Mouse (Mus musculus) liver, embryonic 13.5 days (tissue): ENCODE data around the gene Kcnq5. TPM values are rescaled to one million over a fixed set of nuclear protein-coding genes. Genes with fewer than 3 reads are reported as not detected.

Experiments used
- ATAC-seq: fragments of 200-750 bp; cut with Nextera tagmentation; 2 replicates; pipeline ENCODE4 v1.8.0; 2017; ENCODE audit warnings: low read depth, mild to moderate bottlenecking, moderate number of reproducible peaks, moderate library complexity
- DNase-seq: peaks from one replicate; pipeline ENCODE4 v3.0.0; 2022
- H3K27ac ChIP-seq: fragments of 300-500 bp; sonication (generic); 2 replicates; pipeline ENCODE4 v1.5.1; 2015; ENCODE audit warnings: moderate library complexity, mild to moderate bottlenecking, inconsistent platforms
- H3K27me3 ChIP-seq: fragments of 300-500 bp; sonication (generic); 2 replicates; pipeline ENCODE4 v1.6.1; 2015; ENCODE audit warnings: mild to moderate bottlenecking, inconsistent platforms
- H3K36me3 ChIP-seq: fragments of 300-500 bp; sonication (generic); 2 replicates; pipeline ENCODE4 v1.6.1; 2015; ENCODE audit warnings: mild to moderate bottlenecking, inconsistent platforms
- H3K4me1 ChIP-seq: fragments of 300-500 bp; sonication (generic); replicated peaks from 2 replicates; pipeline ENCODE4 v1.6.1; 2015; ENCODE audit warnings: inconsistent platforms
- H3K4me2 ChIP-seq: fragments of 300-500 bp; sonication (generic); 2 replicates; pipeline ENCODE4 v1.6.1; 2015; ENCODE audit warnings: inconsistent platforms, mild to moderate bottlenecking, moderate library complexity
- H3K4me3 ChIP-seq: fragments of 300-500 bp; sonication (generic); replicated peaks from 2 replicates; pipeline ENCODE4 v1.5.1; 2015; ENCODE audit warnings: mild to moderate bottlenecking, inconsistent platforms
- H3K9ac ChIP-seq: fragments of 300-500 bp; sonication (generic); 2 replicates; pipeline ENCODE4 v1.6.1; 2015; ENCODE audit warnings: mild to moderate bottlenecking, inconsistent platforms
- H3K9me3 ChIP-seq: fragments of 300-500 bp; sonication (generic); replicated peaks from 2 replicates; pipeline ENCODE4 v1.6.1; 2016; ENCODE audit warnings: inconsistent platforms
- WGBS: fragments of 180-500 bp; shearing (Covaris S2); methylation state at CpG from one replicate; pipeline ENCODE4 v1.1.7; 2015; ENCODE audit not compliant: insufficient replicate concordance; 5-methylcytosine and 5-hydroxymethylcytosine counted together
- polyA plus RNA-seq: library from polyadenylated mRNA; unstranded; fragments of >200 nt; fragmentation: Nextera tagmentation; extraction: Ambion mirVana; gene quantifications from 2 replicates; pipeline ENCODE4 v1.2.1, GENCODE M21; 2015

The Kcnq5 gene
- polyA plus RNA-seq = 0.21 and 0.29 TPM in 2 replicates

DNA sequence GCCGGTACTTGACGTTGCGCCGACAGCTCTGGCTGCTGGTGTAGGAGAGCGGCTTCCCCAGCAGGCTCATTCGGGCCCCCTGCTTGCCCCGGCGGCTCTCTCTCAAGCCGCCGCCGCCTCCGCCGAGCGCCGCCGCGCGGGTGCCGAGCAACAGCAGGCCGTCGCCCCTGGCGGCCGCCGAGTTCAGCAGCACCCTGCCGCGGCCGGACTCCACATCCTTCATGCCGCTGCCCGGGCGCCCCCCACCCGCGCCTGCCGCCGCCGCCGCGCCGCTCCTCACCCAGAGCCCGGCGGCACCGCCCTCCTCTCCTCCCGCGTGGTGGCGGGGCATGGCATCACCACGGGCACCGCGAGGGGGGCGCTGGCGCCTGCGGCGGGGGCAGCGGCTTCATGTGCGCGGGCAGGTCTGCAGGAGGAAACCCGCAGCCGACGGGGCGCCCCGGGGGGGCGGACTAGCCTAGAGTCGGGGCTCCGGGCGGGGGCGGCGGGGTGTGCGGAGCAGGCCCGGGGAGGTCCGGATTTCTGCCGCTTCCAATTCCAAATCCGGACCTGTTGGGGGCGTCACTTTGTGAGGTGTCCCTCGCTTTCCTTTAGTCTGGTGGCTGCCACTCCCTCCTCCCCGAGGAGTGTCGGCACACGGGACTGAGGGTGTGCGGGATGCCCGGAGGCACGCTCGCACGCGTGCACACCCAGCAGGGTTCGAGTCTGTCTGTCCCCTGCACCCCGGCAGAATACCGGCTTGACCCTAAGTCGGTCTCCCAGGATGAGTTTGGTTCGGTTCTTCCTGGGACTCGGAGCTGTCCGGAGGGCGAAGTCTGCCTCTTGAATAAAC, at the start of gene Kcnq5:
Kcnq5 (minus strand) TSS at position 692 of the 832 bp plus-strand sequence.
- DNase-seq = no peak
- no peaks in the 10 kb centered on the region for H3K9me3 ChIP-seq
- no peak within 1 kb of the TSS for H3K27ac ChIP-seq
- peaks cover 45% of the 10 kb centered on the region for H3K27me3 ChIP-seq
- H3K4me3 ChIP-seq = peak within 1 kb of the TSS; percentile 58
- peak; percentile 55 for ATAC-seq
- 1% methylated on average over 76 of the region's 89 CpGs for WGBS
- H3K9ac ChIP-seq = peak within 1 kb of the TSS; percentile 26
- H3K4me1 ChIP-seq = peaks cover 26% of the 10 kb centered on the region
- peak within 1 kb of the TSS; percentile 79 for H3K4me2 ChIP-seq
- no peaks in the 10 kb centered on the region for H3K36me3 ChIP-seq

- Histone ChIP-seq H3K27me3 (no peaks in the 10 kb centered on the region), H3K27ac (no peak overlapping the region), H3K4me2 (no peak overlapping the region), H3K4me3 (no peak overlapping the region), H3K9me3 (no peaks in the 10 kb centered on the region), H3K4me1 (no peaks in the 10 kb centered on the region), H3K36me3 (no peaks in the 10 kb centered on the region), H3K9ac (no peak overlapping the region)
- ATAC-seq = no peak
- DNase-seq = no peak
Measured at GRCm38 (mm10) chr1:21979755-21980154, 18.0 kb upstream of the Kcnq5 start.

GRCm38 (mm10) chr1:21979292-21979691, 17.6 kb upstream of the Kcnq5 start:
- Histone ChIP-seq H3K27me3 (no peaks in the 10 kb centered on the region), H3K4me1 (no peaks in the 10 kb centered on the region), H3K27ac (no peak overlapping the region), H3K4me3 (no peak overlapping the region), H3K9ac (no peak overlapping the region), H3K4me2 (no peak overlapping the region), H3K36me3 (no peaks in the 10 kb centered on the region), H3K9me3 (no peaks in the 10 kb centered on the region)
- ATAC-seq = no peak
- WGBS = 49% methylated on average over 1 of the region's 1 CpGs
- no peak for DNase-seq

GRCm38 (mm10) chr1:21974040-21974439, 12.3 kb upstream of the Kcnq5 start:
- H3K4me3 ChIP-seq = no peak overlapping the region
- WGBS = 58% methylated on average over 3 of the region's 3 CpGs
- ATAC-seq = no peak
- H3K27me3 ChIP-seq = no peaks in the 10 kb centered on the region
- H3K4me2 ChIP-seq = no peak overlapping the region
- H3K9me3 ChIP-seq = no peaks in the 10 kb centered on the region
- H3K27ac ChIP-seq = no peak overlapping the region
- no peak overlapping the region for H3K9ac ChIP-seq
- H3K4me1 ChIP-seq = no peaks in the 10 kb centered on the region
- no peak for DNase-seq
- H3K36me3 ChIP-seq = no peaks in the 10 kb centered on the region

DNA sequence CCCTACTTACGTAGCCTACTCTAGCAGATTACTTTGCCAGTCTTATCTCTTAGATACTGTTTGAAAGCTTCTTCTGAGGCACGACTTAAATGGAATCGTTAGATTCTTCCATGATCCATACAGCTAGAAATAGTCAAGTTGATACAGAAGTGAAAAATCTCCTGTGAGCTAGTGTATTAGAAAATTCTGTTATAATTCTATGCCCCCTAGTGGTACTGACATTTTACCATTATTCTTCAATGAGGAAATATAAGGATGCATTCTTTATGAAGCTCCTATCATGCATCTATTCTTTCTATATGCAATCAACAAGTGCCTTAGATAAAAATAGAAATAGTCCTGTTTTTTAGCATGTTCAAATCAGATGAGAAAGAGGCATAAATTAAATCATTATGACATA, 5.4 kb upstream of the Kcnq5 start:
- H3K36me3 ChIP-seq = no peaks in the 10 kb centered on the region
- H3K27ac ChIP-seq = no peak overlapping the region
- H3K4me3 ChIP-seq = no peak overlapping the region
- H3K4me2 ChIP-seq = no peak overlapping the region
- 48% methylated on average over 3 of the region's 3 CpGs for WGBS
- H3K4me1 ChIP-seq = peaks cover 11% of the 10 kb centered on the region; the same call in 1 of the 2 replicates
- peaks cover 18% of the 10 kb centered on the region for H3K27me3 ChIP-seq
- H3K9me3 ChIP-seq = no peaks in the 10 kb centered on the region
- ATAC-seq (no peak), DNase-seq (no peak)
- H3K9ac ChIP-seq = no peak overlapping the region

DNA sequence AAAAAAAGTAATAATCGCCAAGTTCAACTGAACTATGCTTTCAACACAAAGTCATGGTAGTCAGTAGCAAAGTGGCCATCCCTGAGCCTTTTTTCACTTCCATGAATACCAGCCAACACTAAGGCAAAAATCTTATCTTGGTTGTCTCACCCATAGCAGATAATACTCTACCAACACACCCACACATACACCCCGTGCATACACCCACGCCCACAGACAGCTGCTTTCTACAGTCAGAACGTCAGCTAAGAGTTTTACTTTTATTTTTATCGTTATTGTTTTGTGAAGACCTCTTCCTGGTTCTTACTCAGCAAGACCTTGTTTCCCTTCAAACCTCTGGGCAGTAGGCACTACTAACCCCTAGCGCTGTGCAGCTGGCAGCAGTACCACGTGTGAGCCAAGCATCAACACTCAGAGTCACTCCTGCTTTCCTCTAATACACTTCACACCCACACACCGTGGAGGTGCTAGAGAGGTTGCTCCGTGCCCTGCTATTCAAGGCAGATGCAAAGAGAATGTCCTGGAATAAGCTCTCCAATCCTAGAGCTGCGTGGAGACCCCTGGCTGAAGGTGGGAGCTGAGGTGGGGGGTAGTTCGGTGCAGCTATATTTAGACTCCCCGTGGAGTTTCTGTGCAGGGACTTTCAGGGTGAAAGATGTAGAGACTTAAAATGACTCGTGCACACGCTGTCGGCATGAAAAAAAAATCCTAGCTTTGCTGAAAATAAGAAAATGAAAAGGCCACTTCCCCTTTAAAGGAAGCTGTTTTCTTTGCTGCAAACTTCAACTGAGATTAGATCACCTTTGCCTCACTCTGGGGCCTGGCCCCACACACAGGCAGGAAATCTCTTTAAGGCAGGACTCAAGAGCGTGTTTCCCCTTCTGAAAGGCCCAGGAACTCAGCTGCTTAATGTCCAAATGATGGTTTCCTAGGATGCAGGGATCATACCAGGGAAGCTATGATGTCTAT, 1.4 kb upstream of the Kcnq5 start:
- DNase-seq (no peak), ATAC-seq (no peak)
- H3K4me1 ChIP-seq = peaks cover 26% of the 10 kb centered on the region
- H3K27ac ChIP-seq = no peak overlapping the region
- H3K27me3 ChIP-seq = peaks cover 45% of the 10 kb centered on the region
- WGBS = 16% methylated on average over 16 of the region's 16 CpGs
- H3K36me3 ChIP-seq = no peaks in the 10 kb centered on the region
- peak overlapping the region; percentile 79; the same call in 1 of the 2 replicates for H3K4me2 ChIP-seq
- H3K4me3 ChIP-seq = no peak overlapping the region
- H3K9ac ChIP-seq = no peak overlapping the region
- no peaks in the 10 kb centered on the region for H3K9me3 ChIP-seq

- Histone ChIP-seq H3K27ac (no peak overlapping the region), H3K9me3 (no peaks in the 10 kb centered on the region), H3K36me3 (no peaks in the 10 kb centered on the region), H3K4me1 (peaks cover 26% of the 10 kb centered on the region), H3K4me3 (peak overlapping the region; percentile 58), H3K4me2 (peak overlapping the region; percentile 79), H3K27me3 (peaks cover 45% of the 10 kb centered on the region), H3K9ac (no peak overlapping the region)
- WGBS = 1% methylated on average over 19 of the region's 19 CpGs
- peak; percentile 24 for ATAC-seq
- DNase-seq = no peak
Measured at GRCm38 (mm10) chr1:21962083-21962471, 335 bp upstream of the Kcnq5 start.

DNA sequence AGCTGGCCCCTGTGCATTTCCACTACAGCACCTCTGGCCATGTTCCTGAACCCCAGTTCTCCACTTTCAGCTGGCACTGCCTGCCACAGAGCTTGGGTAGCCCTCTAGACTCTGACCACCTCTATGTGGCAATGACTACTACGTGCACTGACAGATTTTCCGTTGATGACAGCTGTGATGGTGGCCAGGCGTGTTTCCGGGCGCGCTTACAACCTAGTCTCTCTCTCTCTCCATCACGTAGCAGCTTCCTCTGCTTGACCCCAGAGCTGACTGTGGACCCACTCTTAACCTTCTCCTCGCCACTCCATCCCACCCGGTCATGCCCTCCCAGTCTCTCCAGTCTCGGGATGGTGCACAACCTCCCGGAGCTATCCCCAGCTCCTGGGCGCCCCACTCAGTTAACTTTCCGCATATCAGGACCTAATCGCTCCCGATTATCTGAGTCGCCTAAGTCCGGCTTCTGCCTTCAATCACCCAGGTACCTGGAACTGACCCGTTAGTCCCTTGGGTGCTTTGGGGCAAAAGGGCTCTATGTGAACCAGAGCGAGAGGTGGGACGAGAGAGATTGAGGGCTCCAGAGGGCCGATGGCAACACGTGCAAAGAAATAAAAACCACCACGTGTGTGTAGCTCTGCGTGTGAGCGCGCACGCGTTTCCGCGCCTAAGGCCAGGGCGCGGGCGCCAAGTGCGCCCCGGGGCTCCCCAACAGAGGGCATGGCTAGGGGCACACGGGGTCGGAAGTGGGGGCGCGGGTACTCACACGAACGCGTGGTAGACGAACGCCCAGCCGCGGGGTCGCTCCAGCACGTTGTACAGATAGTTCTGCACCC, 1.1 kb downstream of the Kcnq5 start:
- peaks cover 45% of the 10 kb centered on the region for H3K27me3 ChIP-seq
- peak; percentile 50 for ATAC-seq
- H3K4me3 ChIP-seq = peak overlapping the region; percentile 58
- H3K36me3 ChIP-seq = no peaks in the 10 kb centered on the region
- under 1% methylated on average over 47 of the region's 48 CpGs for WGBS
- DNase-seq = no peak
- peak overlapping the region; percentile 79 for H3K4me2 ChIP-seq
- H3K9me3 ChIP-seq = no peaks in the 10 kb centered on the region
- no peak overlapping the region for H3K27ac ChIP-seq
- peaks cover 26% of the 10 kb centered on the region for H3K4me1 ChIP-seq
- H3K9ac ChIP-seq = peak overlapping the region; percentile 26

DNA sequence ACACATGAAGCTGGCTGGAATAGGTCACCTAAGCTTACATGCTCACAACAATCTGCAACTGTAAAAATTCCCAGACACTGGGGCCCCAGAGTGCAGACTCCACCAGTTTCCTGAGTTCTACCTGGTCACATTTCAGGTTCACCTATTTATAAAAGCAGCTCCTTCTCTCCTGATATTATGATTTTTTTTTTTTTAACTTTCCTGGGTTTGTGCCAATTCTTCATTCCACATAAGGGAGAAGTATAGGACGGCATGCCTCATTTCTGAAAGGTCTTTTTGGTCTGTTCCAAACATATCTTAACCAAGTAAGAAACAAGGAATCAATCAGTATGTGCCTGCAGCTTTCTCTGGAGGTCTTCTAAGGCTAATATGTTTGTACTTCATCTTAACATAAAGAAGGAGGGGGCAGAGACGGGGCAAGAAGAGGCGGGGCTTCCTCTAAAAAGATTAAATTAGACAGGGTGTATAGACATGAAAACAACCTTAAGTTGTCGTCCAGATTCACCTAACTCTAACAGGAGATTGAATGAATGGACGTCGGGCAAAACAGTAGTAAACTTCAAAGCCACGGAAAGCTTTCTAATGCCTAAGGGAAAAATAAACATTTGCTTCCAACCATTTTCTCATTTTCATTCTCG, 2.0 kb downstream of the Kcnq5 start:
- DNase-seq = no peak
- peak overlapping the region; percentile 58; the same call in 1 of the 2 replicates for H3K4me3 ChIP-seq
- H3K27me3 ChIP-seq = peaks cover 45% of the 10 kb centered on the region
- no peaks in the 10 kb centered on the region for H3K9me3 ChIP-seq
- no peak for ATAC-seq
- H3K9ac ChIP-seq = no peak overlapping the region
- H3K27ac ChIP-seq = no peak overlapping the region
- 14% methylated on average over 8 of the region's 8 CpGs for WGBS
- peak overlapping the region; percentile 79; the same call in 1 of the 2 replicates for H3K4me2 ChIP-seq
- H3K4me1 ChIP-seq = peaks cover 26% of the 10 kb centered on the region
- no peaks in the 10 kb centered on the region for H3K36me3 ChIP-seq

GRCm38 (mm10) chr1:21958013-21958412, 3.7 kb downstream of the Kcnq5 start:
- H3K9me3 ChIP-seq = no peaks in the 10 kb centered on the region
- no peaks in the 10 kb centered on the region for H3K36me3 ChIP-seq
- no peak overlapping the region for H3K4me2 ChIP-seq
- DNase-seq (no peak), ATAC-seq (no peak)
- WGBS = 39% methylated on average over 4 of the region's 4 CpGs
- H3K27me3 ChIP-seq = peaks cover 36% of the 10 kb centered on the region
- peaks cover 23% of the 10 kb centered on the region for H3K4me1 ChIP-seq
- H3K9ac ChIP-seq = no peak overlapping the region
- no peak overlapping the region for H3K27ac ChIP-seq
- H3K4me3 ChIP-seq = no peak overlapping the region
